Mouse (Mus musculus): ENCODE results near the gene Disp2. TPM values are rescaled to one million over a fixed set of nuclear protein-coding genes. Genes with fewer than 3 reads are reported as not detected.
A peak's percentile ranks its signal among the peaks of the same experiment; 100 is the strongest.

Disp2 gene
- total RNA-seq, 4 experiments from 2014 or later, result 0.09 to 0.14 (median 0.09) TPM; not detected in 1

- no peak for DNase-seq (ENCODE audit: low spot score)
These were observed 23.4 kb upstream of the Disp2 start for GRCm38 (mm10) chr2:118756103-118756502.

GRCm38 (mm10) chr2:118759828-118760227 is 19.7 kb upstream of the Disp2 start:
- DNase-seq (ENCODE audit: low spot score), result no peak

GRCm38 (mm10) chr2:118760311-118761025 is 19.1 kb upstream of the Disp2 start:
- no peak for DNase-seq (ENCODE audit: low spot score)

- DNase-seq (ENCODE audit: low spot score), result no peak
These were observed 18.2 kb upstream of the Disp2 start for GRCm38 (mm10) chr2:118761358-118761757.

- peak; percentile 90 for DNase-seq (ENCODE audit: low spot score)
These were observed 17.4 kb upstream of the Disp2 start, which contains the start of gene Ccdc9b for GRCm38 (mm10) chr2:118761906-118762783. TSS of gene Ccdc9b (minus strand) at chr2:118762661.

- no peak for DNase-seq (ENCODE audit: low spot score)
These were observed 16.8 kb upstream of the Disp2 start for GRCm38 (mm10) chr2:118762784-118763148.

GRCm38 (mm10) chr2:118763469-118763868 is 16.1 kb upstream of the Disp2 start:
- no peak for DNase-seq (ENCODE audit: low spot score)

GRCm38 (mm10) chr2:118764094-118764831 is 15.3 kb upstream of the Disp2 start:
- DNase-seq (ENCODE audit: low spot score), result no peak

- DNase-seq (ENCODE audit: low spot score), result no peak
These were observed 14.6 kb upstream of the Disp2 start for GRCm38 (mm10) chr2:118764875-118765274.

- DNase-seq (ENCODE audit: low spot score), result no peak
These were observed 13.2 kb upstream of the Disp2 start for GRCm38 (mm10) chr2:118766041-118767033.

- DNase-seq (ENCODE audit: low spot score), result no peak
These were observed 7.2 kb upstream of the Disp2 start, which contains the start of gene Phgr1 for GRCm38 (mm10) chr2:118772158-118772874. TSS of gene Phgr1 (plus strand) at chr2:118772769.

GRCm38 (mm10) chr2:118774536-118774935 is 5.0 kb upstream of the Disp2 start:
- no peak for DNase-seq (ENCODE audit: low spot score)

GRCm38 (mm10) chr2:118775396-118775795 is 4.1 kb upstream of the Disp2 start:
- no peak for DNase-seq (ENCODE audit: low spot score)

GRCm38 (mm10) chr2:118775846-118776245 is 3.7 kb upstream of the Disp2 start:
- DNase-seq (ENCODE audit: low spot score), result no peak

GRCm38 (mm10) chr2:118776295-118776694 is 3.2 kb upstream of the Disp2 start:
- DNase-seq (ENCODE audit: low spot score), result no peak

GRCm38 (mm10) chr2:118778418-118778817 is 1.1 kb upstream of the Disp2 start:
- no peak for DNase-seq (ENCODE audit: low spot score)

GRCm38 (mm10) chr2:118779065-118779464 is 454 bp upstream of the Disp2 start:
- DNase-seq (ENCODE audit: low spot score), result no peak

- DNase-seq (ENCODE audit: low spot score), result no peak
These were observed 1.6 kb downstream of the Disp2 start for GRCm38 (mm10) chr2:118781115-118781514.

- DNase-seq (ENCODE audit: low spot score), result no peak
These were observed 2.8 kb downstream of the Disp2 start for GRCm38 (mm10) chr2:118782303-118782702.

GRCm38 (mm10) chr2:118783093-118783492 is 3.6 kb downstream of the Disp2 start:
- no peak for DNase-seq (ENCODE audit: low spot score)

All from heart, adult 8-10 months (tissue).